Mouse (Mus musculus) embryonic facial prominence, embryonic 13.5 days (tissue): Measurements from ENCODE around the gene Gm11569. TPM values are rescaled to one million over a fixed set of nuclear protein-coding genes. Genes with fewer than 3 reads are reported as not detected.

Experiments used
- ATAC-seq: fragments of 200-750 bp; cut with Nextera tagmentation; 2 replicates; pipeline ENCODE4 v1.8.0; 2017; ENCODE audit warnings: low read depth; ENCODE audit not compliant: insufficient number of reproducible peaks, insufficient read depth, low FRiP score, low TSS enrichment
- H3K27ac ChIP-seq: fragments of 300-500 bp; sonication (generic); 2 replicates; pipeline ENCODE4 v1.5.1; 2015; ENCODE audit warnings: moderate library complexity, mild to moderate bottlenecking, inconsistent platforms
- H3K27me3 ChIP-seq: fragments of 300-500 bp; sonication (generic); 2 replicates; pipeline ENCODE4 v1.6.1; 2015; ENCODE audit warnings: mild to moderate bottlenecking, inconsistent platforms
- H3K36me3 ChIP-seq: fragments of 300-500 bp; sonication (generic); 2 replicates; pipeline ENCODE4 v1.6.1; 2015; ENCODE audit warnings: mild to moderate bottlenecking, inconsistent platforms
- H3K4me1 ChIP-seq: fragments of 300-500 bp; sonication (generic); 2 replicates; pipeline ENCODE4 v1.6.1; 2015; ENCODE audit warnings: inconsistent platforms
- H3K4me2 ChIP-seq: fragments of 300-500 bp; sonication (generic); 2 replicates; pipeline ENCODE4 v1.6.1; 2015; ENCODE audit warnings: moderate library complexity, mild to moderate bottlenecking, inconsistent platforms
- H3K4me3 ChIP-seq: fragments of 300-500 bp; sonication (generic); 2 replicates; pipeline ENCODE4 v1.5.1; 2015; ENCODE audit warnings: mild to moderate bottlenecking, inconsistent platforms
- H3K9ac ChIP-seq: fragments of 300-500 bp; sonication (generic); 2 replicates; pipeline ENCODE4 v1.6.1; 2015; ENCODE audit warnings: mild to moderate bottlenecking, inconsistent platforms
- H3K9me3 ChIP-seq: fragments of 300-500 bp; sonication (generic); 2 replicates; pipeline ENCODE4 v1.6.1; 2016; ENCODE audit warnings: inconsistent platforms
- WGBS: fragments of 180-500 bp; shearing (Covaris S2); methylation state at CpG from one replicate; pipeline ENCODE4 v1.1.7; 2015; ENCODE audit warnings: mixed read lengths; 5-methylcytosine and 5-hydroxymethylcytosine counted together
- polyA plus RNA-seq: library from polyadenylated mRNA; unstranded; fragments of >200 nt; fragmentation: Nextera tagmentation; extraction: Ambion mirVana; gene quantifications from 2 replicates; pipeline ENCODE4 v1.2.1, GENCODE M21; 2015

Gm11569 gene
- polyA plus RNA-seq, 1 experiment from 2014 or later, result not detected

GRCm38 (mm10) chr11:99768410-99768809 lies 30.3 kb downstream of the Gm11569 start:
- ATAC-seq, result no peak

DNA sequence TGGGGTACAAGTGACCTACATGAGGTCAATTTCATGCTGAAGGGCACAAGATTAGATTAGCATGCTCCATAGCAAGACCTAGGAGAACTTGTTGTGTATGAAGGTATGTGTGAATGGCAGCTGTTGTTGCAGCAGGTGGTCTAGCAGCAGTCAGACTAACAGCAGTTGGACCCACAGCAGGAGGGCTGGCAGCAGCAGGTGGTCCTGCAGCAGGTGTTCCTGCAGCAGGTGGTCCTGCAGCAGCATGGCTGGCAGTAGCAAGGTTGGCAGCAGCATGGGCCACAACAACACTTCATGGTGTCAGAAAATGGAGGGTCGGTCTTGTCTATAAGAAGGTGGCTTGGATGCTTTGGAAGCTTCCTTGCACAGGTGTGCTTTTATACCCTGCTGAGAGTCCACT lies 39.9 kb downstream of the Gm11569 start:
- ATAC-seq, result no peak
- no peaks in the 10 kb centered on the region for H3K36me3 ChIP-seq
- H3K27me3 ChIP-seq, result no peaks in the 10 kb centered on the region
- H3K27ac ChIP-seq, result no peak overlapping the region
- WGBS, result 93% methylated on average over 1 of the region's 1 CpGs
- H3K9me3 ChIP-seq, result no peaks in the 10 kb centered on the region
- no peaks in the 10 kb centered on the region for H3K4me1 ChIP-seq
- no peak overlapping the region for H3K4me2 ChIP-seq
- H3K9ac ChIP-seq, result no peak overlapping the region
- no peak overlapping the region for H3K4me3 ChIP-seq

More at GRCm38 (mm10) chr11:99768410-99768809, 30.3 kb downstream of the Gm11569 start:
- Histone ChIP-seq H3K9ac (no peak overlapping the region), H3K36me3 (no peaks in the 10 kb centered on the region), H3K4me1 (no peaks in the 10 kb centered on the region), H3K9me3 (no peaks in the 10 kb centered on the region), H3K4me2 (no peak overlapping the region), H3K27me3 (no peaks in the 10 kb centered on the region), H3K4me3 (no peak overlapping the region), H3K27ac (no peak overlapping the region)
- 51% methylated on average over 2 of the region's 2 CpGs for WGBS

Other genes starting within 250 kb of the Gm11569 start
- not detected in 2 replicates for gene Krtap3-3, start 248.1 kb downstream of the Gm11569 start, polyA plus RNA-seq
- not detected in 2 replicates for gene Krtap3-2, start 242.1 kb downstream of the Gm11569 start, polyA plus RNA-seq
- not detected in 2 replicates for gene Gm11939, start 239.5 kb downstream of the Gm11569 start, polyA plus RNA-seq
- gene Krtap3-1, start 232.3 kb downstream of the Gm11569 start, polyA plus RNA-seq, result not detected in 2 replicates
- gene Krtap1-5, start 217.9 kb downstream of the Gm11569 start, polyA plus RNA-seq, result not detected in 2 replicates
- not detected in 2 replicates for gene Krtap1-4, start 215.3 kb downstream of the Gm11569 start, polyA plus RNA-seq
- not detected in 2 replicates for gene Krtap1-3, start 207.6 kb downstream of the Gm11569 start, polyA plus RNA-seq
- not detected in 2 replicates for gene Krtap9-3, start 200.8 kb downstream of the Gm11569 start, polyA plus RNA-seq
- gene Gm11938, start 195.6 kb downstream of the Gm11569 start, polyA plus RNA-seq, result not detected in 2 replicates
- not detected in 2 replicates for gene Gm11937, start 188.7 kb downstream of the Gm11569 start, polyA plus RNA-seq
- gene Krtap2-4, start 184.1 kb downstream of the Gm11569 start, polyA plus RNA-seq, result not detected in 2 replicates
- gene Gm11562, start 178.5 kb downstream of the Gm11569 start, polyA plus RNA-seq, result not detected in 2 replicates
- gene Krtap4-1, start 170.7 kb downstream of the Gm11569 start, polyA plus RNA-seq, result not detected in 2 replicates
- not detected in 2 replicates for gene Krtap4-2, start 163.8 kb downstream of the Gm11569 start, polyA plus RNA-seq
- not detected in 2 replicates for gene Krtap4-7, start 154.8 kb downstream of the Gm11569 start, polyA plus RNA-seq
- gene Gm11555, start 148.7 kb downstream of the Gm11569 start, polyA plus RNA-seq, result not detected in 2 replicates
- not detected in 2 replicates for gene Gm11563, start 140.0 kb downstream of the Gm11569 start, polyA plus RNA-seq
- not detected in 2 replicates for gene Krtap4-6, start 133.0 kb downstream of the Gm11569 start, polyA plus RNA-seq
- not detected in 2 replicates for gene Gm14190, start 108.2 kb downstream of the Gm11569 start, polyA plus RNA-seq
- not detected in 2 replicates for gene Gm14180, start 64.6 kb downstream of the Gm11569 start, polyA plus RNA-seq
- gene Gm11595, start 26.0 kb downstream of the Gm11569 start, polyA plus RNA-seq, result not detected in 2 replicates
- gene Krtap4-8, start 18.2 kb downstream of the Gm11569 start, polyA plus RNA-seq, result not detected in 2 replicates
- not detected in 2 replicates for gene Krtap4-9, start 13.7 kb downstream of the Gm11569 start, polyA plus RNA-seq
- not detected in 2 replicates for gene Gm11596, start 5.5 kb downstream of the Gm11569 start, polyA plus RNA-seq
- not detected in 2 replicates for gene Gm11554, start 5.5 kb upstream of the Gm11569 start, polyA plus RNA-seq
- not detected in 2 replicates for gene Krtap4-13, start 11.0 kb upstream of the Gm11569 start, polyA plus RNA-seq
- not detected in 2 replicates for gene Gm11564, start 16.7 kb upstream of the Gm11569 start, polyA plus RNA-seq
- not detected in 2 replicates for gene 2300003K06Rik, start 39.1 kb upstream of the Gm11569 start, polyA plus RNA-seq
- gene Krtap4-16, start 52.7 kb upstream of the Gm11569 start, polyA plus RNA-seq, result not detected in 2 replicates
- not detected in 2 replicates for gene Gm11568, start 59.0 kb upstream of the Gm11569 start, polyA plus RNA-seq
- gene Gm11559, start 65.5 kb upstream of the Gm11569 start, polyA plus RNA-seq, result not detected in 2 replicates
- not detected in 2 replicates for gene Krtap9-1, start 74.5 kb upstream of the Gm11569 start, polyA plus RNA-seq
- not detected in 2 replicates for gene Gm11567, start 80.3 kb upstream of the Gm11569 start, polyA plus RNA-seq
- not detected in 2 replicates for gene Krtap31-1, start 109.0 kb upstream of the Gm11569 start, polyA plus RNA-seq
- gene Gm11565, start 115.8 kb upstream of the Gm11569 start, polyA plus RNA-seq, result not detected in 2 replicates
- not detected in 2 replicates for gene Krtap31-2, start 137.4 kb upstream of the Gm11569 start, polyA plus RNA-seq
- not detected in 2 replicates for gene Krtap9-5, start 149.5 kb upstream of the Gm11569 start, polyA plus RNA-seq
- gene Krtap29-1, start 180.1 kb upstream of the Gm11569 start, polyA plus RNA-seq, result not detected in 2 replicates
- gene Krtap16-1, start 187.7 kb upstream of the Gm11569 start, polyA plus RNA-seq, result not detected in 2 replicates
- gene Krtap17-1, start 195.1 kb upstream of the Gm11569 start, polyA plus RNA-seq, result 0.48 TPM in 2 replicates
- not detected in 2 replicates for gene Krt33a, start 217.3 kb upstream of the Gm11569 start, polyA plus RNA-seq
- not detected in 2 replicates for gene Krt33b, start 230.9 kb upstream of the Gm11569 start, polyA plus RNA-seq
- gene Krt34, start 242.6 kb upstream of the Gm11569 start, polyA plus RNA-seq, result not detected in 2 replicates